Mouse (Mus musculus): ENCODE data around the gene Mast4.

GRCm38 (mm10) chr13:102856821-102857538 is 477.3 kb downstream of the Mast4 start:
- TF ChIP-seq CTCF (IDR thresholded peaks at IDR 0.05; ENCODE audit: borderline replicate concordance, insufficient read depth, low read length) = no peak
- TF ChIP-seq POLR2A (IDR thresholded peaks at IDR 0.05; ENCODE audit: low read depth, low read length) = no peak
